Mouse (Mus musculus) ES-E14 (cell line): ENCODE data around the gene Tex19.2. TPM values are rescaled to one million over a fixed set of nuclear protein-coding genes. Genes with fewer than 3 reads are reported as not detected.

ENCODE experiments used
- DNase-seq: peaks from one replicate; pipeline ENCODE4 v3.0.0-alpha.2; 2013; ENCODE audit warnings: low read depth, low spot score
- H3K27ac ChIP-seq: 2 replicates; pipeline ENCODE4 v1.5.1; 2012; ENCODE audit warnings: low read depth, mild to moderate bottlenecking, low read length, moderate library complexity, mixed read lengths; ENCODE audit not compliant: poor library complexity, insufficient read depth, severe bottlenecking
- H3K36me3 ChIP-seq: 2 replicates; pipeline ENCODE4 v1.6.1; 2012; ENCODE audit warnings: mild to moderate bottlenecking, low read length, moderate library complexity, mixed read lengths; ENCODE audit not compliant: control insufficient read depth, poor library complexity, insufficient read depth, severe bottlenecking
- H3K4me1 ChIP-seq, 2 experiments: fragments of 150-350 bp in 1 of 2; sonication (generic) in 1 of 2; 2 replicates each; pipeline ENCODE4 v1.6.1; 2012; ENCODE audit warnings: low read length in 2 of 2, mild to moderate bottlenecking in 1 of 2, mixed read lengths in 1 of 2; ENCODE audit not compliant: control insufficient read depth in 2 of 2, insufficient read depth in 2 of 2, poor library complexity in 1 of 2
- H3K4me3 ChIP-seq, 2 experiments: fragments of 150-350 bp in 1 of 2; sonication (generic) in 1 of 2; 2 replicates each; pipeline ENCODE4 v1.5.1; 2012; ENCODE audit warnings: low read length in 2 of 2, low read depth in 1 of 2, mild to moderate bottlenecking in 1 of 2, mixed read lengths in 1 of 2; ENCODE audit not compliant: insufficient read depth in 1 of 2, poor library complexity in 1 of 2, severe bottlenecking in 1 of 2
- H3K9ac ChIP-seq: 2 replicates; pipeline ENCODE4 v1.6.1; 2012; ENCODE audit warnings: low read depth, mild to moderate bottlenecking, low read length, mixed read lengths; ENCODE audit not compliant: poor library complexity, insufficient read depth, severe bottlenecking
- H3K9me3 ChIP-seq: fragments of 150-350 bp; sonication (generic); 2 replicates; pipeline ENCODE4 v1.6.1; 2012; ENCODE audit warnings: low read depth, mild to moderate bottlenecking, low read length; ENCODE audit not compliant: control insufficient read depth, insufficient read depth
- CHD2 ChIP-seq: IDR thresholded peaks from 2 replicates; pipeline ENCODE4 v1.6.1; 2014; ENCODE audit warnings: mild to moderate bottlenecking, low read depth, low read length, inconsistent platforms
- HCFC1 ChIP-seq: IDR thresholded peaks from 2 replicates; pipeline ENCODE4 v1.6.1; 2012; ENCODE audit warnings: low read length, inconsistent platforms, borderline replicate concordance; ENCODE audit not compliant: insufficient read depth
- MAFK ChIP-seq: IDR thresholded peaks from 2 replicates; pipeline ENCODE4 v1.6.1; 2014; ENCODE audit warnings: mild to moderate bottlenecking, low read depth, low read length, inconsistent platforms; ENCODE audit not compliant: insufficient read depth
- ZC3H11A ChIP-seq: IDR thresholded peaks from 2 replicates; pipeline ENCODE4 v1.6.1; 2012; ENCODE audit warnings: low read depth, mild to moderate bottlenecking, inconsistent platforms, low read length, borderline replicate concordance
- ZNF384 ChIP-seq: IDR thresholded peaks from 2 replicates; pipeline ENCODE4 v1.6.1; 2012; ENCODE audit warnings: low read depth, low read length, inconsistent platforms
- in situ Hi-C, 2 experiments: fragments of 600-800 bp; cut with MboI; formaldehyde crosslinking; loops; one replicate each; pipeline ENCODE4 v1.15.1; 2025; ENCODE audit warnings: low sequenced_read_pairs in 2 of 2, inconsistent platforms in 1 of 2; ENCODE audit not compliant: unreplicated experiment in 2 of 2
- total RNA-seq: library from RNA; depleted of rRNA; stranded (reverse); fragments of 300-350 nt; gene quantifications from 2 replicates; pipeline ENCODE4 v1.2.3, GENCODE M21; 2012; rRNA removed

Gene Tex19.2
- total RNA-seq, result 2.9 and 6.5 TPM in 2 replicates

DNA sequence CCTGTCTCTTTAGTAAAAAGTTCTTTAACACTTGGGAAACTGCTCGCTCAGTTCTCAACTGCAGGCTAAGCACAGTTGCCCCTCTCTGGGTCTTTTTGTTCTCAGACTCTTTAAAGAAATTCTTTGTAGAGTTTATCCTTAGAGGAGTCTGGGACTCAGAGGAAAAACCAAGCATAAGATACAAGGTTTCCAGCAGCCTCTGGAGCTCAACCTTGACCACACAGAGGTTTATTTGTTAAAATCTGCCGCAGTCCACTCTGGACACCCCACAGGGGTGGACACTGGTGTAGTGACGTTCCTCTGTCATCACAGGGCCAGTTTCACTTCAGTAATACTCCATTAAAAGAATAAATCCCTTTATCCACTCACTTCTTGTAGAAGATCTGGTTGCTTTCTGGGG is at the start of gene Tex19.2:
Gene Tex19.2, minus strand, starts transcription at position 101 of the 400 bp plus-strand sequence.
- no peak for DNase-seq
- no peaks in the 10 kb centered on the region for H3K4me1 ChIP-seq
- H3K9ac ChIP-seq, result no peak within 1 kb of the TSS
- H3K27ac ChIP-seq, result no peak within 1 kb of the TSS
- no peak for TF ChIP-seq ZC3H11A
- no peak for TF ChIP-seq CHD2
- TF ChIP-seq ZNF384, result no peak
- TF ChIP-seq MAFK, result no peak
- TF ChIP-seq HCFC1, result no peak
- no peak within 1 kb of the TSS for H3K4me3 ChIP-seq
- in situ Hi-C loops, result no loop called here
- H3K36me3 ChIP-seq, result no peaks in the 10 kb centered on the region
- no peaks in the 10 kb centered on the region for H3K9me3 ChIP-seq

DNA sequence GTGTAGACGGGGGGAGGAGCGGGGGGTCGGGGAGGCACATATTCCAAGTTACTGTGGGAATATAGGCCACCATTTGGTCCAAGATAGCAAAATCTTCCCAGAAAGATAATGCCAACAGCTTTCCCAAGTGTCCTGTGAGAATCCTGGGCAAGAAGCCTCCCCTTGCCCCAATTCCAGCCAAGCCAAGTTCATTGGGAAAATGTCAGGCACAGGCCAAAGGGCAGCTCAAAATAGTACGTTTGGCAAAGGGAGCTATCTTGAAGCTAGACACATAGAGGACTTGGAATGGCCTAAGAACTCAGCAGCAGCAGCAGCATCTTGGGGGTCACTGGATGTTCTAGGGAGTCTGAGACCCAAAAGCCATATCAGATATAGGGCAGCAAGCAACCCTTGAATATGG is 45.3 kb upstream of the Tex19.2 start:
- no peaks in the 10 kb centered on the region for H3K36me3 ChIP-seq
- H3K4me1 ChIP-seq, result peaks cover 0 to 5% of the 10 kb centered on the region in 2 experiments; a peak in 1 of 4 replicates
- H3K9me3 ChIP-seq, result no peaks in the 10 kb centered on the region
- DNase-seq, result no peak
- no peak overlapping the region for H3K4me3 ChIP-seq
- no peak overlapping the region for H3K27ac ChIP-seq
- in situ Hi-C loops, result no loop called here
- no peak for TF ChIP-seq ZC3H11A
- TF ChIP-seq MAFK, result no peak
- TF ChIP-seq HCFC1, result no peak
- no peak for TF ChIP-seq ZNF384
- no peak for TF ChIP-seq CHD2
- no peak overlapping the region for H3K9ac ChIP-seq

DNA sequence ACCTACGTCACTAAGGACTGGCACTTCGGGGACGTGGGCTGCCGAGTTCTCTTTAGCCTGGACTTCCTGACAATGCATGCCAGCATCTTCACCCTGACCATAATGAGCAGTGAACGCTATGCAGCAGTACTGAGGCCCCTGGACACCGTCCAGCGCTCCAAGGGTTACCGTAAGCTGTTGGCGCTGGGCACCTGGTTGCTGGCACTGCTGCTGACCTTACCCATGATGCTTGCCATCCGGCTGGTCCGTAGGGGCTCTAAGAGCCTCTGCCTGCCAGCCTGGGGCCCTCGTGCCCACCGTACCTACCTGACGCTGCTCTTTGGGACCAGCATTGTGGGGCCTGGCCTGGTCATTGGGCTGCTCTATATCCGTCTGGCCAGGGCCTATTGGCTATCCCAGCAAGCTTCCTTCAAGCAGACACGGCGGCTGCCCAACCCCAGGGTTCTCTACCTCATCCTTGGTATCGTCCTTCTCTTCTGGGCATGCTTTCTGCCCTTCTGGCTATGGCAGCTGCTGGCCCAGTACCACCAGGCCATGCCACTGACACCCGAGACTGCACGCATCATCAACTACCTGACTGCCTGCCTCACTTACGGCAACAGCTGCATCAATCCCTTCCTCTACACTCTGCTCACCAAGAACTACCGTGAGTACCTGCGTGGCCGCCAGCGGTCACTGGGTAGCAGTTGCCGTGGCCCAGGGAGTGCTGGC is 42.3 kb upstream of the Tex19.2 start:
- Histone ChIP-seq H3K4me1 (peaks cover 0 to 8% of the 10 kb centered on the region in 2 experiments; a peak in 1 of 4 replicates), H3K27ac (no peak overlapping the region), H3K36me3 (no peaks in the 10 kb centered on the region), H3K9me3 (no peaks in the 10 kb centered on the region), H3K4me3 (no peak overlapping the region; a peak in 1 of 4 replicates), H3K9ac (no peak overlapping the region)
- in situ Hi-C loops, result no loop called here
- no peak for DNase-seq
- no peak for TF ChIP-seq ZC3H11A
- TF ChIP-seq HCFC1, result no peak
- no peak for TF ChIP-seq CHD2
- no peak for TF ChIP-seq ZNF384
- no peak for TF ChIP-seq MAFK

DNA sequence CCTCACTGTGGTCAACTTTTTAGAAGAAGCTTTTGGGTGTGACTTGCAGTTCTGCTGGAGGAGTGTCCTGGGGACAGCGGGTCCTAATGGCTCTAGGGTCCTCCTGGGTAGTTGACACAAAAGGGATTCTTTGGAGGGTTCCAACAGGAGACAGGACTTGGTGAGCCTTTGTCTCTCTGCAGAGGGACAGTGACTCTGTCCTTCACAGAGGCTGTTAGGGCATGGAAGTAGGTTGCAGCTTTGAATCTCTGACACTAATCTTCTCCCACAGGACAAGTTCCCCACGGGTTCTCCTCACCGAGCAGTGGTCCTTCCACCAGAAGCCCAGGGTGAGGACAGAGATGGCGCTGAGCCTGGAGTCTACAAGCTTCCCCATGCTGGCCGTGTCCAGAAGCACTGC is 41.5 kb upstream of the Tex19.2 start, which contains the start of gene Uts2r:
Gene Uts2r, plus strand, starts transcription at position 301 of the 400 bp plus-strand sequence.
- TF ChIP-seq HCFC1 (no peak), CHD2 (no peak), MAFK (no peak), ZNF384 (no peak), ZC3H11A (no peak)
- Histone ChIP-seq H3K36me3 (no peaks in the 10 kb centered on the region), H3K9me3 (no peaks in the 10 kb centered on the region), H3K9ac (no peak within 1 kb of the TSS), H3K27ac (no peak within 1 kb of the TSS), H3K4me1 (peaks cover 0 to 8% of the 10 kb centered on the region in 2 experiments; a peak in 1 of 4 replicates), H3K4me3 (no peak within 1 kb of the TSS; a peak in 1 of 4 replicates)
- DNase-seq, result no peak
- in situ Hi-C loops, result no loop called here
